Mouse (Mus musculus) limb, embryonic 15.5 days (tissue): ENCODE data around the gene Sptbn1. TPM values are rescaled to one million over a fixed set of nuclear protein-coding genes. Genes with fewer than 3 reads are reported as not detected.

Experiments
- ATAC-seq: fragments of 200-750 bp; cut with Nextera tagmentation; 2 replicates; pipeline ENCODE4 v1.8.0; 2017; ENCODE audit warnings: low read depth, moderate TSS enrichment; ENCODE audit not compliant: insufficient number of reproducible peaks, low FRiP score, low TSS enrichment
- H3K27ac ChIP-seq: fragments of 300-500 bp; sonication (generic); 2 replicates; pipeline ENCODE4 v1.5.1; 2015; ENCODE audit warnings: moderate library complexity, mild to moderate bottlenecking, inconsistent platforms
- H3K27me3 ChIP-seq: fragments of 300-500 bp; sonication (generic); 2 replicates; pipeline ENCODE4 v1.6.1; 2015; ENCODE audit warnings: inconsistent platforms
- H3K36me3 ChIP-seq: fragments of 300-500 bp; sonication (generic); 2 replicates; pipeline ENCODE4 v1.6.1; 2015; ENCODE audit warnings: inconsistent platforms
- H3K4me1 ChIP-seq: fragments of 300-500 bp; sonication (generic); 2 replicates; pipeline ENCODE4 v1.6.1; 2015; ENCODE audit warnings: inconsistent platforms
- H3K4me2 ChIP-seq: fragments of 300-500 bp; sonication (generic); 2 replicates; pipeline ENCODE4 v1.6.1; 2015; ENCODE audit warnings: mild to moderate bottlenecking, inconsistent platforms
- H3K4me3 ChIP-seq: fragments of 300-500 bp; sonication (generic); 2 replicates; pipeline ENCODE4 v1.5.1; 2015; ENCODE audit warnings: mild to moderate bottlenecking, inconsistent platforms
- H3K9ac ChIP-seq: fragments of 300-500 bp; sonication (generic); 2 replicates; pipeline ENCODE4 v1.6.1; 2015; ENCODE audit warnings: inconsistent platforms
- H3K9me3 ChIP-seq: fragments of 300-500 bp; sonication (generic); 2 replicates; pipeline ENCODE4 v1.6.1; 2016; ENCODE audit warnings: inconsistent platforms
- WGBS: fragments of 180-500 bp; shearing (Covaris S2); methylation state at CpG from one replicate; pipeline ENCODE4 v1.1.7; 2015; 5-methylcytosine and 5-hydroxymethylcytosine counted together
- polyA plus RNA-seq: library from polyadenylated mRNA; unstranded; fragments of >200 nt; fragmentation: Nextera tagmentation; extraction: Ambion mirVana; gene quantifications from 2 replicates; pipeline ENCODE4 v1.2.1, GENCODE M21; 2015

Gene Sptbn1
- polyA plus RNA-seq, 1 experiment from 2014 or later: 110 TPM

- Histone ChIP-seq H3K9ac (no peak overlapping the region), H3K27ac (0 out of 2 replicates have a peak overlapping the region, but pooled peaks have one; percentile 33), H3K4me1 (peaks cover 13% of the 10 kb centered on the region), H3K9me3 (no peaks in the 10 kb centered on the region), H3K4me3 (no peak overlapping the region), H3K27me3 (no peaks in the 10 kb centered on the region), H3K4me2 (no peak overlapping the region), H3K36me3 (no peaks in the 10 kb centered on the region)
- 85% methylated on average over 3 of the region's 3 CpGs for WGBS
- ATAC-seq: no peak
Observed at GRCm38 (mm10) chr11:30231336-30231735, 36.6 kb downstream of the Sptbn1 start.

DNA sequence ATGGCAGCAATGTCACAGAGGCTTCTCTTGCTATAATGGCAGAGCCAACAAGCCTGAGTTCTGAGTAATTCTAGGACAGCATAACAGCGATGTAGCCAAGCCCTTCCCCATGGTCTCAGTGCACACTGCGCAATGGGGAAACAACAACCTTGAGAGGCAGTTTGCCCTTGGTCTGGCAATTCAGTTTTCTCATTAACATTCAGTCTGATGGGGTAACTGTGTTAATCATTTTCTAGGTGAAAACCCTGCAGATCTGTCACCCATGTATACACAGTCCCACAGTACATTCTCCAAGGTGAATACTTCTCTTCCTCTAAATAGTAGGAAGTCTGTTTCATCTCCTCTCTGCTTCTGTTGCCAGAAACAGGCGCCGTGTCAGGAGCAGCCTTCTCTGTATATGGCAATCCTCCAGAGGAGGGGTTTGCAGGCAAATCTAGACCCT is 37.6 kb downstream of the Sptbn1 start:
- Histone ChIP-seq H3K27ac (no peak overlapping the region), H3K9me3 (no peaks in the 10 kb centered on the region), H3K4me3 (no peak overlapping the region), H3K4me1 (peaks cover 13% of the 10 kb centered on the region), H3K27me3 (no peaks in the 10 kb centered on the region), H3K4me2 (no peak overlapping the region), H3K9ac (no peak overlapping the region), H3K36me3 (no peaks in the 10 kb centered on the region)
- 85% methylated on average over 4 of the region's 4 CpGs for WGBS
- no peak for ATAC-seq

DNA sequence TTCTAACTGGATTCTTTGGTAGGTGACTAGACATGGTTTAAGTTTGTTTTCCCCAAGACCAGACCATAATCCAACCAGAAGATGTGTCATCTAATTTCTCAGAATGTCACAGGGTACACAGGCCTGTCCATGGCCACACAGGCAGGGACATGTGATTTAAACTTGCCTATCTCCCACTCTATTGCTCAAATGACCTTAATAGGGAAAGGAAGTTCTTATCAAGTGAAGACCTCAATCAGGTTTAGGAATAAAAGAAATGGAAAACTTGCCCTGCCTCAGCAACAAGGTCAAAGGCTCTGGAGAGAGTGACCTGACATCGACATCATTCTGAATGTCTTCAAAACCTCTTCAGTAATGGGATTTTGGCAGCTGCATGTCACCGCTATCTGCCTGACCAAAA is 41.2 kb downstream of the Sptbn1 start:
- Histone ChIP-seq H3K9me3 (no peaks in the 10 kb centered on the region), H3K4me2 (no peak overlapping the region), H3K27ac (no peak overlapping the region), H3K36me3 (no peaks in the 10 kb centered on the region), H3K27me3 (no peaks in the 10 kb centered on the region), H3K4me1 (peaks cover 6% of the 10 kb centered on the region), H3K9ac (no peak overlapping the region), H3K4me3 (no peak overlapping the region)
- ATAC-seq: no peak
- 90% methylated on average over 2 of the region's 2 CpGs for WGBS

- H3K4me2 ChIP-seq: no peak overlapping the region
- no peaks in the 10 kb centered on the region for H3K27me3 ChIP-seq
- no peak for ATAC-seq
- H3K4me3 ChIP-seq: no peak overlapping the region
- H3K27ac ChIP-seq: no peak overlapping the region
- H3K9me3 ChIP-seq: no peaks in the 10 kb centered on the region
- H3K36me3 ChIP-seq: peaks cover 3% of the 10 kb centered on the region; the same call in 1 of the 2 replicates
- no peak overlapping the region for H3K9ac ChIP-seq
- peaks cover 9% of the 10 kb centered on the region for H3K4me1 ChIP-seq
Observed at GRCm38 (mm10) chr11:30224599-30224998, 43.4 kb downstream of the Sptbn1 start.

DNA sequence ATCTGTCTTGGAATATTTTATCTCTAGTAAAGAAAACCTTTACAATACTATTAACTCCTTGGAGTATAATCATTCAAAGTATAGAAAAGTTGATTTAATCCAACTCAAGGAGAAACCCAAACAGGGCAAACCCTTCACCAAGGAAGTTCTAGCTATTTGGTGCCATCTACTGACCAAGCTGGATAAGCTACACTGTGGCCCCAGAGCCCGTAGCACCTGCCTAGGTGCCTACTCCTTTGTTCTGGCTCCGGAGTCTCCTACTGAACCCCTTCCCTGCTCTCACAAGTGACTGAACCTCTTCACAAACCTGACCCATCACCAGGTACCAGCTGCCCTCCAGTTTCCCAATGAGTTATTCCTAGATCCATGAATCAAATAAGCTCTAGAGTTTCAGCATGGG is 45.3 kb downstream of the Sptbn1 start:
- Histone ChIP-seq H3K27ac (no peak overlapping the region), H3K9ac (no peak overlapping the region), H3K36me3 (peaks cover 9% of the 10 kb centered on the region; the same call in 1 of the 2 replicates), H3K4me3 (no peak overlapping the region), H3K27me3 (no peaks in the 10 kb centered on the region), H3K9me3 (no peaks in the 10 kb centered on the region), H3K4me2 (no peak overlapping the region), H3K4me1 (peaks cover 9% of the 10 kb centered on the region)
- 41% methylated on average over 2 of the region's 2 CpGs for WGBS
- ATAC-seq: no peak

DNA sequence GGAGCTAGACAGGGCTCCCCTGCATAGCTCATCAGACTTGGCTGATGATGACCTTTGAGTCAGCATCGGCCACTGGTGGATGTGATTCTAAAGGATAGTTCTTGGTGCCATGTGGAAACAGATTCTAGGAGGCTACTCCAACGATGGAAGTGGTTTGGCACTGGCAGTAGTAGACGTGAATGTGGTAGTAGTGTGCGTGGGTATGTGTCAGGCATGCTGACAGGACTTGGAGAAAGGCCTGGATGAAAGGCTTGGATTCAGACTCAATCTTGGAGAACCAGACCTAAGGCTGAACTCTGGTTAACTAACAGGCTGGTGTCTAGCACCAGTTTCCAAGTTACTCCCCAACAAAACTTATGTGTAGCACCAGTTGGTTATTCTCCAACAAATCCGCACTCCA is 46.9 kb downstream of the Sptbn1 start:
- WGBS: 68% methylated on average over 5 of the region's 5 CpGs
- H3K27ac ChIP-seq: no peak overlapping the region

GRCm38 (mm10) chr11:30218386-30218785 is 49.6 kb downstream of the Sptbn1 start:
- Histone ChIP-seq H3K9me3 (no peaks in the 10 kb centered on the region), H3K4me1 (peaks cover 9% of the 10 kb centered on the region), H3K27me3 (no peaks in the 10 kb centered on the region), H3K27ac (no peak overlapping the region), H3K4me2 (no peak overlapping the region), H3K4me3 (no peak overlapping the region), H3K9ac (no peak overlapping the region), H3K36me3 (peaks cover 16% of the 10 kb centered on the region)
- WGBS: 90% methylated on average over 1 of the region's 1 CpGs
- ATAC-seq: no peak

More for the DNA sequence above, 46.9 kb downstream of the Sptbn1 start:
- no peak overlapping the region for H3K4me3 ChIP-seq
- no peak overlapping the region for H3K9ac ChIP-seq
- H3K27me3 ChIP-seq: no peaks in the 10 kb centered on the region
- H3K9me3 ChIP-seq: no peaks in the 10 kb centered on the region
- no peak overlapping the region for H3K4me2 ChIP-seq
- H3K4me1 ChIP-seq: peaks cover 9% of the 10 kb centered on the region
- H3K36me3 ChIP-seq: peaks cover 16% of the 10 kb centered on the region
- no peak for ATAC-seq

DNA sequence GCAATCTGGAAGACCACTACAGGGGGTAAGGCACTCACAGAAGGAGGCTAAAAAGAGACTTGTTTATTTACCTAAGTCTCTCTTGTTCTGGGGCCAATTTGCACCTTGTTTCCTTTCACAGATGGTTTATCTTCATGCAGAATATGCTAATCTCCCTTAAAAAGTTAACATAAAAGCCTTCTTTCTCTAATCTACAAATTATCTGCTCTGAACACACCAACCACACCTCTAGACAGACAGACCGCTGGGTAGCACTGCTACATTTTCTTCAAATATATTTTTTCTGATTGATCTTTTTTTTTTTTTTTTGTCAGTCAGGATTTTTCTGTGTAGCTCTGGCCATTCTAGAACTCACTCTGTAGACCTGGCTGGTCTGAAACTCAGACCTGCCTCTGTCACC is 50.5 kb downstream of the Sptbn1 start:
- Histone ChIP-seq H3K4me1 (peaks cover 14% of the 10 kb centered on the region), H3K27me3 (no peaks in the 10 kb centered on the region), H3K9me3 (no peaks in the 10 kb centered on the region), H3K4me3 (no peak overlapping the region), H3K9ac (no peak overlapping the region), H3K27ac (no peak overlapping the region), H3K4me2 (no peak overlapping the region), H3K36me3 (peaks cover 16% of the 10 kb centered on the region)
- 63% methylated on average over 1 of the region's 1 CpGs for WGBS
- no peak for ATAC-seq

- H3K9ac ChIP-seq: no peak overlapping the region
- H3K36me3 ChIP-seq: peaks cover 7% of the 10 kb centered on the region
- no peak overlapping the region for H3K4me3 ChIP-seq
- peak overlapping the region; percentile 33 for H3K27ac ChIP-seq
- no peaks in the 10 kb centered on the region for H3K27me3 ChIP-seq
- 38% methylated on average over 5 of the region's 5 CpGs for WGBS
- ATAC-seq: no peak
- H3K4me1 ChIP-seq: peaks cover 34% of the 10 kb centered on the region
- no peak overlapping the region for H3K4me2 ChIP-seq
- no peaks in the 10 kb centered on the region for H3K9me3 ChIP-seq
Observed at GRCm38 (mm10) chr11:30211663-30212416, 56.1 kb downstream of the Sptbn1 start.

GRCm38 (mm10) chr11:30211141-30211540 is 56.8 kb downstream of the Sptbn1 start:
- H3K4me1 ChIP-seq: peaks cover 34% of the 10 kb centered on the region
- H3K4me2 ChIP-seq: no peak overlapping the region
- no peak overlapping the region for H3K9ac ChIP-seq
- H3K9me3 ChIP-seq: no peaks in the 10 kb centered on the region
- H3K27ac ChIP-seq: no peak overlapping the region
- no peak overlapping the region for H3K4me3 ChIP-seq
- ATAC-seq: no peak
- WGBS: 50% methylated on average over 3 of the region's 3 CpGs
- H3K36me3 ChIP-seq: peaks cover 3% of the 10 kb centered on the region; the same call in 1 of the 2 replicates
- H3K27me3 ChIP-seq: no peaks in the 10 kb centered on the region

DNA sequence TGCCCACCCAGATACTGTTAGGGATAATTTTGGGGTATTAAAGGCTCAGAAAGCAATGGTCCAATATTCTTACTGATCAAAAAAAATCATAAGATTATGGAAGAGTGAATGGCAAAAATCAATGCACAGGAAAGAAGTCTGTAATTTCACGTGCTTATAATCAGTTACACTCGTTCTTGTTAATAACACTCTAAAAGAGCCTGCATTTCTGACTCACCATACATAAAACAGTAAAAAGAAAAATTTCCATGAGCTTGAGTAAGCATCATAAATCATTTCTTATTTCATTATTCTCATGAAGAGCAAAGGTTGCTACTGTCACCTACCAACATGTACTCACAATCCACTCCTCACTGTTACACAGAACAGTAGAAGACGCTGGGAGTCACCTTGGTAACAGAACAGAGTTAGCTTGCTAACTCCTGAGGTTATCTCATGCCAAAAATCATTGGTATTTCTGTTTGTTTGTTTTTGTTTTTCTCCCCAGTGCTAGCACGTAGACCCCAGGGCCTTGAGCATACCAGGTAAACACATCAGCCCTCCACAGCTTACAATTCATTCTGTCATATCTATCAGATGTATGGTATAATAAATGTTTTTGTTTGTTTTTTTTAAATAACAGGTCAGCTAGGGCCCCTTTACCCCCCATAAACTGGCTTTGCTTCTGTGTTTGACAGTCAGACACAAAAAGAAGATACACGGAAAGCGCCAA is 57.7 kb downstream of the Sptbn1 start:
- peaks cover 3% of the 10 kb centered on the region; the same call in 1 of the 2 replicates for H3K36me3 ChIP-seq
- H3K9ac ChIP-seq: no peak overlapping the region
- H3K4me3 ChIP-seq: no peak overlapping the region
- H3K27me3 ChIP-seq: no peaks in the 10 kb centered on the region
- no peak for ATAC-seq
- WGBS: 63% methylated on average over 6 of the region's 6 CpGs
- H3K4me2 ChIP-seq: no peak overlapping the region
- H3K4me1 ChIP-seq: peaks cover 34% of the 10 kb centered on the region
- 0 out of 2 replicates have a peak overlapping the region, but pooled peaks have one; percentile 50 for H3K27ac ChIP-seq
- no peaks in the 10 kb centered on the region for H3K9me3 ChIP-seq

GRCm38 (mm10) chr11:30209495-30209894 is 58.5 kb downstream of the Sptbn1 start:
- Histone ChIP-seq H3K27me3 (no peaks in the 10 kb centered on the region), H3K9ac (no peak overlapping the region), H3K9me3 (no peaks in the 10 kb centered on the region), H3K36me3 (0 out of 2 replicates have a peak, but pooled peaks cover 3% of the 10 kb centered on the region), H3K4me1 (peaks cover 34% of the 10 kb centered on the region), H3K4me2 (no peak overlapping the region), H3K27ac (peak overlapping the region; percentile 50; the same call in 1 of the 2 replicates), H3K4me3 (no peak overlapping the region)
- 11% methylated on average over 4 of the region's 4 CpGs for WGBS
- ATAC-seq: no peak
